Mouse (Mus musculus) stomach, postnatal 0 days (tissue): ENCODE measurements at regions not wholly inside any gene's neighbourhood (a gene's known extent, or its start where the extent isn't known, plus 50 kb on each side); places are given as distances from the start of the nearest gene placed in this dataset.

Source experiments
- ATAC-seq: fragments of 200-750 bp; cut with Nextera tagmentation; 2 replicates; pipeline ENCODE4 v1.8.0; 2017; ENCODE audit not compliant: low FRiP score, low TSS enrichment
- DNase-seq: peaks from one replicate; pipeline ENCODE4 v3.0.0-alpha.2; 2016; ENCODE audit warnings: low spot score
- H3K27ac ChIP-seq: fragments of 300-500 bp; sonication (generic); replicated peaks from 2 replicates; pipeline ENCODE4 v1.5.1; 2014; ENCODE audit warnings: mild to moderate bottlenecking, control low read depth
- H3K27me3 ChIP-seq: fragments of 300-500 bp; sonication (generic); 2 replicates; pipeline ENCODE4 v1.6.1; 2014; ENCODE audit warnings: low read length; ENCODE audit not compliant: control insufficient read depth, insufficient read depth
- H3K36me3 ChIP-seq: fragments of 300-500 bp; sonication (generic); 2 replicates; pipeline ENCODE4 v1.6.1; 2014; ENCODE audit warnings: low read length, mixed read lengths; ENCODE audit not compliant: control insufficient read depth, insufficient read depth
- H3K4me1 ChIP-seq: fragments of 300-500 bp; sonication (generic); replicated peaks from 2 replicates; pipeline ENCODE4 v1.6.1; 2014; ENCODE audit warnings: antibody characterized with exemption; ENCODE audit not compliant: control insufficient read depth, insufficient read depth
- H3K4me2 ChIP-seq: fragments of 300-500 bp; sonication (generic); replicated peaks from 2 replicates; pipeline ENCODE4 v1.6.1; 2014; ENCODE audit warnings: low read depth, mild to moderate bottlenecking, control low read depth, moderate library complexity
- H3K4me3 ChIP-seq: fragments of 300-500 bp; sonication (generic); 2 replicates; pipeline ENCODE4 v1.5.1; 2014; ENCODE audit warnings: low read depth, low read length, control low read depth
- H3K9ac ChIP-seq: fragments of 300-500 bp; sonication (generic); 2 replicates; pipeline ENCODE4 v1.6.1; 2014; ENCODE audit warnings: mild to moderate bottlenecking, low read length, control low read depth, mixed read lengths
- H3K9me3 ChIP-seq: fragments of 300-500 bp; sonication (generic); 2 replicates; pipeline ENCODE4 v1.6.1; 2016; ENCODE audit warnings: low read length; ENCODE audit not compliant: control insufficient read depth
- CTCF ChIP-seq: IDR thresholded peaks from 2 replicates; pipeline ENCODE4 v1.5.1; 2016; ENCODE audit warnings: antibody characterized with exemption, low read depth, mild to moderate bottlenecking, moderate library complexity
- EP300 ChIP-seq: optimal IDR thresholded peaks from 2 replicates; pipeline ENCODE3; 2016; ENCODE audit warnings: antibody characterized with exemption
- WGBS: fragments of 180-500 bp; shearing (Covaris S2); extraction: QIAGEN DNeasy Blood & Tissue Kit; methylation state at CpG from one replicate; pipeline ENCODE4 v1.1.7; 2014; 5-methylcytosine and 5-hydroxymethylcytosine counted together

DNA sequence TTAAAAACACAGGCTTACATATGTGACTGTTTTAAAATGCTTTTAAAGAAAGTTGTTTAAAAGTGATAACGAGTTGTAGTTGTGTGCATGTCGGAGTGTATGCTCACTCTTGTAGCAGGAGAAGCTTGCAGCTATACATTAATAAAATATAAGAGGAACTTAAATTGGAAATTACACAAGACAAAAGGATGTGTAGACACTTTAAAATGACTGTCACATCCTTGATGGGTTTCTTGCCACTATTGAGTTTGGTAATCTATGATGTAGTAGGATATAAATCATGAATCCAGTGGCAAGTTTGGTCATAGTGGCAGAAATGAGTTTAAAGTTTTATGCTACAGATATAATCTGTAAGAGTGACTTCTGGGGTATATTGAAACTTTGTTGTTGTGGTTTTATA lies 504.3 kb downstream of the Plcl1 start:
- DNase-seq (no peak), ATAC-seq (no peak)
- Histone ChIP-seq H3K4me1 (no peaks in the 10 kb centered on the region), H3K36me3 (no peaks in the 10 kb centered on the region), H3K27me3 (no peaks in the 10 kb centered on the region), H3K27ac (no peak overlapping the region), H3K9ac (no peak overlapping the region), H3K4me3 (no peak overlapping the region), H3K9me3 (no peaks in the 10 kb centered on the region), H3K4me2 (no peak overlapping the region)
- 86% methylated on average over 2 of the region's 2 CpGs for WGBS
- TF ChIP-seq CTCF (no peak), EP300 (no peak)

- TF ChIP-seq EP300 (no peak), CTCF (no peak)
- Histone ChIP-seq H3K9ac (no peak overlapping the region), H3K27ac (no peak overlapping the region), H3K36me3 (no peaks in the 10 kb centered on the region), H3K4me3 (no peak overlapping the region), H3K4me2 (no peak overlapping the region), H3K9me3 (no peaks in the 10 kb centered on the region), H3K4me1 (no peaks in the 10 kb centered on the region), H3K27me3 (no peaks in the 10 kb centered on the region)
- WGBS, result 80% methylated on average over 3 of the region's 3 CpGs
- DNase-seq (no peak), ATAC-seq (no peak)
Measured at GRCm38 (mm10) chr1:55914284-55914683, 508.6 kb downstream of the Plcl1 start.

- 63% methylated on average over 11 of the region's 11 CpGs for WGBS
- H3K27me3 ChIP-seq, result no peaks in the 10 kb centered on the region
Measured at GRCm38 (mm10) chr1:55915940-55916339, 510.2 kb downstream of the Plcl1 start.

GRCm38 (mm10) chr1:55919516-55919915 lies 513.8 kb downstream of the Plcl1 start:
- Histone ChIP-seq H3K36me3 (no peaks in the 10 kb centered on the region), H3K9ac (no peak overlapping the region), H3K27me3 (no peaks in the 10 kb centered on the region), H3K27ac (no peak overlapping the region), H3K4me1 (no peaks in the 10 kb centered on the region), H3K4me2 (no peak overlapping the region), H3K9me3 (no peaks in the 10 kb centered on the region), H3K4me3 (no peak overlapping the region)
- DNase-seq (no peak), ATAC-seq (no peak)
- TF ChIP-seq CTCF, result no peak
- TF ChIP-seq EP300, result no peak

More at GRCm38 (mm10) chr1:55915940-55916339, 510.2 kb downstream of the Plcl1 start:
- no peak overlapping the region for H3K4me3 ChIP-seq
- no peak overlapping the region for H3K4me2 ChIP-seq
- DNase-seq (no peak), ATAC-seq (no peak)
- no peak for TF ChIP-seq EP300
- no peak for TF ChIP-seq CTCF
- no peak overlapping the region for H3K9ac ChIP-seq
- H3K9me3 ChIP-seq, result no peaks in the 10 kb centered on the region
- no peaks in the 10 kb centered on the region for H3K4me1 ChIP-seq
- H3K27ac ChIP-seq, result no peak overlapping the region
- no peaks in the 10 kb centered on the region for H3K36me3 ChIP-seq

DNA sequence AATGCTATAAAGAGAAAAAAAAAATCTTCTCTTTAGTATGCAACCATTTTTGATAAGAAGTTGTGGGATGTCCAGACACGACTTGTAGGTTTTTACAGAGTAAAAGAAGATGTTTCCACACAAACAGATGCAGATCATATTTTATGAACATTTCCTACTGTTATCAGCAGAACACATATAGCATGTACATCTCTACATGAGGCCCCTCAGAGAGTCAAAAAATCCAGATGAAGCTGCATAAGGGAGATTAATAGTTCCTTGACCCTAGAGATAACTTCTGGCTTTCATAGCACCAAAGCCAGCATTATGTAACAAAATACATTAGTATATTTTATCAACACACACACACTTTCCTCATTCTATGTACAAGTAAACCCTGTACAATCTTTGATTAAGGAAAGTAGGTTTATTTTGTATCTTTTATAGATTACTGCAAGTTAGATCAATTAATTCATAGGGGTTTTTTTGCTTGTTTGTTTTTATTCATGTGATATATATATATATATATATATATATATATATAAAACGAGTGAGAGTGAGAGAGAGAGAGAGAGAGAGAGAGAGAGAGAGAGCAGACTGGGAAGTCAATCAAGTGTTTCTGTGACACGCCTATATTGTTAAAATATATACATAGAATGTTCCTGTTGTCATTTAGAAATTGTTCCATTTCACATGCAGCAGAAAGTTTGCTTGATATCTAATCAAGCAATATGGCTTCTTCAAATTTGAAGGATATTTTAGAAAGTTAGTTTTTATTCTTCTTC lies 541.2 kb downstream of the Plcl1 start:
- H3K9me3 ChIP-seq, result no peaks in the 10 kb centered on the region
- no peaks in the 10 kb centered on the region for H3K27me3 ChIP-seq
- WGBS, result 57% methylated on average over 3 of the region's 3 CpGs
- no peaks in the 10 kb centered on the region for H3K4me1 ChIP-seq
- TF ChIP-seq EP300, result no peak
- no peak for TF ChIP-seq CTCF
- no peak overlapping the region for H3K27ac ChIP-seq
- no peak overlapping the region for H3K9ac ChIP-seq
- DNase-seq, result no peak
- no peak overlapping the region for H3K4me3 ChIP-seq
- ATAC-seq, result no peak
- no peaks in the 10 kb centered on the region for H3K36me3 ChIP-seq
- no peak overlapping the region for H3K4me2 ChIP-seq

- H3K36me3 ChIP-seq, result no peaks in the 10 kb centered on the region
- DNase-seq (no peak), ATAC-seq (no peak)
- no peak overlapping the region for H3K4me2 ChIP-seq
- H3K9me3 ChIP-seq, result no peaks in the 10 kb centered on the region
- no peaks in the 10 kb centered on the region for H3K27me3 ChIP-seq
- H3K4me1 ChIP-seq, result no peaks in the 10 kb centered on the region
- no peak for TF ChIP-seq EP300
- TF ChIP-seq CTCF, result no peak
- H3K4me3 ChIP-seq, result no peak overlapping the region
- no peak overlapping the region for H3K9ac ChIP-seq
- 71% methylated on average over 5 of the region's 5 CpGs for WGBS
- no peak overlapping the region for H3K27ac ChIP-seq
Measured at GRCm38 (mm10) chr1:55947618-55948283, 542.0 kb downstream of the Plcl1 start.
